Mouse (Mus musculus) embryo, embryonic 11 days (tissue): ENCODE measurements around the gene Esyt3.

Source experiments
- DNase-seq: peaks from one replicate; pipeline ENCODE4 v3.0.0-alpha.2; 2015

Esyt3 gene

GRCm38 (mm10) chr9:99357921-99358692, at the start of gene Esyt3:
TSS of gene Esyt3 (minus strand) at chr9:99358557.
- peak; percentile 50 for DNase-seq

GRCm38 (mm10) chr9:99401288-99401974, 43.1 kb upstream of the Esyt3 start:
- no peak for DNase-seq

GRCm38 (mm10) chr9:99400781-99401180, 42.4 kb upstream of the Esyt3 start:
- DNase-seq = no peak

- DNase-seq = no peak
These were observed 38.9 kb upstream of the Esyt3 start for GRCm38 (mm10) chr9:99397056-99397815.

GRCm38 (mm10) chr9:99394366-99394765, 36.0 kb upstream of the Esyt3 start:
- peak; percentile 22 for DNase-seq

GRCm38 (mm10) chr9:99393146-99393545, 34.8 kb upstream of the Esyt3 start:
- DNase-seq = no peak

- DNase-seq = no peak
These were observed 33.2 kb upstream of the Esyt3 start for GRCm38 (mm10) chr9:99391557-99391956.

- DNase-seq = no peak
These were observed 32.4 kb upstream of the Esyt3 start for GRCm38 (mm10) chr9:99390716-99391115.

- no peak for DNase-seq
These were observed 31.8 kb upstream of the Esyt3 start for GRCm38 (mm10) chr9:99390201-99390600.

GRCm38 (mm10) chr9:99389506-99389905, 31.1 kb upstream of the Esyt3 start:
- no peak for DNase-seq

GRCm38 (mm10) chr9:99388856-99389255, 30.5 kb upstream of the Esyt3 start:
- DNase-seq = no peak

- no peak for DNase-seq
These were observed 29.7 kb upstream of the Esyt3 start for GRCm38 (mm10) chr9:99388078-99388477.

- no peak for DNase-seq
These were observed 24.2 kb upstream of the Esyt3 start for GRCm38 (mm10) chr9:99382556-99382955.

GRCm38 (mm10) chr9:99379194-99379593, 20.8 kb upstream of the Esyt3 start:
- no peak for DNase-seq

GRCm38 (mm10) chr9:99376591-99377418, 18.4 kb upstream of the Esyt3 start:
- DNase-seq = peak; percentile 53

- DNase-seq = no peak
These were observed 10.1 kb upstream of the Esyt3 start for GRCm38 (mm10) chr9:99368431-99368830.

- DNase-seq = no peak
These were observed 7.5 kb upstream of the Esyt3 start for GRCm38 (mm10) chr9:99365906-99366305.

- DNase-seq = peak; percentile 61
These were observed 4.7 kb upstream of the Esyt3 start for GRCm38 (mm10) chr9:99363076-99363475.

GRCm38 (mm10) chr9:99361946-99362345, 3.6 kb upstream of the Esyt3 start:
- no peak for DNase-seq

GRCm38 (mm10) chr9:99359012-99359411, 655 bp upstream of the Esyt3 start:
- no peak for DNase-seq

- peak; percentile 46 for DNase-seq
These were observed 816 bp downstream of the Esyt3 start for GRCm38 (mm10) chr9:99357561-99357920.

- DNase-seq = no peak
These were observed 2.4 kb downstream of the Esyt3 start for GRCm38 (mm10) chr9:99355971-99356370.

- DNase-seq = no peak
These were observed 3.6 kb downstream of the Esyt3 start for GRCm38 (mm10) chr9:99354796-99355195.
